Mouse (Mus musculus): ENCODE measurements around the gene Gpbp1l1.

GRCm38 (mm10) chr4:116595793-116596192 lies 38.3 kb downstream of the Gpbp1l1 start:
- TF ChIP-seq CTCF (IDR thresholded peaks at IDR 0.05; ENCODE audit: low read depth, low read length) (no peak), POLR2A (IDR thresholded peaks at IDR 0.05; ENCODE audit: insufficient read depth, low read length) (no peak), EP300 (IDR thresholded peaks at IDR 0.05; ENCODE audit: insufficient read depth, low read depth, low read length) (no peak)

Measured in ES-Bruce4 (cell line).